Mouse (Mus musculus) midbrain, postnatal 0 days (tissue): ENCODE data around the gene Hist2h3c2. TPM values are rescaled to one million over a fixed set of nuclear protein-coding genes. Genes with fewer than 3 reads are reported as not detected.

ENCODE experiments used
- ATAC-seq: fragments of 200-750 bp; cut with Nextera tagmentation; 2 replicates; pipeline ENCODE4 v1.8.0; 2017; ENCODE audit warnings: moderate number of reproducible peaks, mild to moderate bottlenecking, moderate TSS enrichment, moderate library complexity; ENCODE audit not compliant: low FRiP score
- DNase-seq: peaks from one replicate; pipeline ENCODE4 v3.0.0-alpha.2; 2015; ENCODE audit warnings: low spot score
- H3K27ac ChIP-seq: fragments of 300-500 bp; sonication (generic); 2 replicates; pipeline ENCODE4 v1.5.1; 2014; ENCODE audit warnings: low read depth, mild to moderate bottlenecking, low read length, mixed read lengths
- H3K27me3 ChIP-seq: fragments of 300-500 bp; sonication (generic); 2 replicates; pipeline ENCODE4 v1.6.1; 2014; ENCODE audit warnings: low read length, control low read depth, mixed read lengths; ENCODE audit not compliant: insufficient read depth
- H3K36me3 ChIP-seq: fragments of 300-500 bp; sonication (generic); 2 replicates; pipeline ENCODE4 v1.6.1; 2014; ENCODE audit warnings: low read length, control low read depth, mixed read lengths; ENCODE audit not compliant: insufficient read depth
- H3K4me1 ChIP-seq: fragments of 300-500 bp; sonication (generic); 2 replicates; pipeline ENCODE4 v1.6.1; 2014; ENCODE audit warnings: mild to moderate bottlenecking, control low read depth, antibody characterized with exemption, low read length, mixed read lengths; ENCODE audit not compliant: insufficient read depth
- H3K4me2 ChIP-seq: fragments of 300-500 bp; sonication (generic); 2 replicates; pipeline ENCODE4 v1.6.1; 2014; ENCODE audit warnings: low read depth, mild to moderate bottlenecking, low read length, mixed read lengths; ENCODE audit not compliant: poor library complexity, severe bottlenecking
- H3K4me3 ChIP-seq: fragments of 300-500 bp; sonication (generic); 2 replicates; pipeline ENCODE4 v1.5.1; 2014; ENCODE audit warnings: low read depth, mild to moderate bottlenecking, low read length, moderate library complexity
- H3K9ac ChIP-seq: fragments of 300-500 bp; sonication (generic); replicated peaks from 2 replicates; pipeline ENCODE4 v1.6.1; 2014; ENCODE audit warnings: mild to moderate bottlenecking, low read length, moderate library complexity, mixed read lengths; ENCODE audit not compliant: poor library complexity, severe bottlenecking
- H3K9me3 ChIP-seq: fragments of 300-500 bp; sonication (generic); 2 replicates; pipeline ENCODE4 v1.6.1; 2016; ENCODE audit warnings: low read length, control low read depth
- CTCF ChIP-seq: IDR thresholded peaks from 2 replicates; pipeline ENCODE4 v1.5.1; 2016; ENCODE audit warnings: antibody characterized with exemption, mild to moderate bottlenecking
- WGBS: fragments of 180-500 bp; shearing (Covaris S2); extraction: QIAGEN DNeasy Blood & Tissue Kit; methylation state at CpG from one replicate; pipeline ENCODE4 v1.1.7; 2014; 5-methylcytosine and 5-hydroxymethylcytosine counted together
- polyA plus RNA-seq: library from polyadenylated mRNA; unstranded; fragments of >200 nt; fragmentation: Nextera tagmentation; extraction: Ambion mirVana; gene quantifications from 2 replicates; pipeline ENCODE4 v1.2.1, GENCODE M21; 2015
- total RNA-seq: library from RNA; depleted of rRNA; stranded (reverse); fragments of >200 nt; gene quantifications from 2 replicates; pipeline ENCODE4 v1.2.3, GENCODE M21; 2014

Hist2h3c2 gene
- total and polyA plus RNA-seq, 2 experiments from 2014 or later, result 0.68 to 182 TPM

- no peaks in the 10 kb centered on the region; the same call in none of the 2 replicates for H3K4me1 ChIP-seq
- H3K36me3 ChIP-seq, result no peaks in the 10 kb centered on the region
- no peak for TF ChIP-seq CTCF
- H3K4me2 ChIP-seq, result peak overlapping the region; percentile 77
- H3K27me3 ChIP-seq, result no peaks in the 10 kb centered on the region
- peak overlapping the region; percentile 58 for H3K4me3 ChIP-seq
- WGBS, result 1% methylated on average over 19 of the region's 19 CpGs
- H3K9ac ChIP-seq, result peak overlapping the region; percentile 83
- no peaks in the 10 kb centered on the region for H3K9me3 ChIP-seq
- peak overlapping the region; percentile 97 for H3K27ac ChIP-seq
- ATAC-seq, result peak; percentile 81
- peak; percentile 93 for DNase-seq
Measured at GRCm38 (mm10) chr3:96262216-96262875, 23.4 kb upstream of the Hist2h3c2 start.

- Histone ChIP-seq H3K4me2 (peak overlapping the region; percentile 77), H3K9ac (peak overlapping the region; percentile 83), H3K9me3 (no peaks in the 10 kb centered on the region), H3K36me3 (no peaks in the 10 kb centered on the region), H3K4me3 (peak overlapping the region; percentile 58), H3K27ac (peak overlapping the region; percentile 97), H3K4me1 (no peaks in the 10 kb centered on the region; the same call in none of the 2 replicates), H3K27me3 (no peaks in the 10 kb centered on the region)
- WGBS, result 53% methylated on average over 3 of the region's 3 CpGs
- DNase-seq, result no peak
- no peak for ATAC-seq
- TF ChIP-seq CTCF, result peak; percentile 49
Measured at GRCm38 (mm10) chr3:96261623-96262022, 22.7 kb upstream of the Hist2h3c2 start.

- WGBS, result 95% methylated on average over 5 of the region's 5 CpGs
- DNase-seq, result no peak
- no peak for TF ChIP-seq CTCF
Measured at GRCm38 (mm10) chr3:96260220-96260619, 21.3 kb upstream of the Hist2h3c2 start.

GRCm38 (mm10) chr3:96257190-96257589 is 18.3 kb upstream of the Hist2h3c2 start:
- H3K4me3 ChIP-seq, result no peak overlapping the region
- H3K9ac ChIP-seq, result no peak overlapping the region
- ATAC-seq (no peak), DNase-seq (no peak)
- H3K4me1 ChIP-seq, result no peaks in the 10 kb centered on the region; the same call in 1 of the 2 replicates
- H3K27ac ChIP-seq, result no peak overlapping the region
- H3K9me3 ChIP-seq, result no peaks in the 10 kb centered on the region
- TF ChIP-seq CTCF, result no peak
- H3K27me3 ChIP-seq, result no peaks in the 10 kb centered on the region
- no peak overlapping the region for H3K4me2 ChIP-seq
- WGBS, result 87% methylated on average over 3 of the region's 3 CpGs
- no peaks in the 10 kb centered on the region for H3K36me3 ChIP-seq

More at GRCm38 (mm10) chr3:96260220-96260619, 21.3 kb upstream of the Hist2h3c2 start:
- Histone ChIP-seq H3K9ac (no peak overlapping the region), H3K4me1 (no peaks in the 10 kb centered on the region; the same call in none of the 2 replicates), H3K36me3 (no peaks in the 10 kb centered on the region), H3K27me3 (no peaks in the 10 kb centered on the region), H3K9me3 (no peaks in the 10 kb centered on the region), H3K4me3 (no peak overlapping the region), H3K4me2 (no peak overlapping the region), H3K27ac (no peak overlapping the region)
- ATAC-seq, result no peak

- no peak for TF ChIP-seq CTCF
- Histone ChIP-seq H3K27me3 (no peaks in the 10 kb centered on the region), H3K27ac (no peak overlapping the region), H3K36me3 (no peaks in the 10 kb centered on the region), H3K4me1 (no peaks in the 10 kb centered on the region), H3K4me3 (no peak overlapping the region), H3K9ac (no peak overlapping the region), H3K9me3 (no peaks in the 10 kb centered on the region), H3K4me2 (no peak overlapping the region)
- no peak for ATAC-seq
- 80% methylated on average over 5 of the region's 5 CpGs for WGBS
- no peak for DNase-seq
Measured at GRCm38 (mm10) chr3:96255926-96256593, 17.1 kb upstream of the Hist2h3c2 start.
